Mouse (Mus musculus): Measurements from ENCODE around the gene Nyap1. TPM values are rescaled to one million over a fixed set of nuclear protein-coding genes. Genes with fewer than 3 reads are reported as not detected.
A peak's percentile ranks its signal among the peaks of the same experiment; 100 is the strongest.

Gene Nyap1
- polyA plus RNA-seq, 1 experiment, result 3.6 TPM

GRCm38 (mm10) chr5:137686127-137686790 lies 55.1 kb downstream of the Nyap1 start:
- no peaks in the 10 kb centered on the region for H3K36me3 ChIP-seq (ENCODE audit: control insufficient read depth, insufficient read depth)
- peaks cover 23% of the 10 kb centered on the region for H3K79me2 ChIP-seq (ENCODE audit: control insufficient read depth, insufficient read depth)
- no peak overlapping the region for H3ac ChIP-seq (ENCODE audit: control insufficient read depth, insufficient read length, low read depth)
- peaks cover 2% of the 10 kb centered on the region for H3K79me3 ChIP-seq (ENCODE audit: low read depth)
- no peak for TF ChIP-seq FOSL1 (IDR thresholded peaks at IDR 0.05; ENCODE audit: insufficient read depth, low read length, poor library complexity, severe bottlenecking)
- TF ChIP-seq USF1 (IDR thresholded peaks at IDR 0.05; ENCODE audit: low read depth), result no peak
- TF ChIP-seq MYOD1 (IDR thresholded peaks at IDR 0.05; ENCODE audit: control insufficient read depth, insufficient read length, low read depth), result no peak
- no peak for TF ChIP-seq MAX (IDR thresholded peaks at IDR 0.05)
- no peak for TF ChIP-seq CTCF (IDR thresholded peaks at IDR 0.05; ENCODE audit: control insufficient read depth, insufficient read depth, insufficient read length)
- no peak for TF ChIP-seq MYOG (IDR thresholded peaks at IDR 0.05; ENCODE audit: control insufficient read depth, extremely low read depth, insufficient read length)
- no peak for TF ChIP-seq CEBPB (IDR thresholded peaks at IDR 0.05; ENCODE audit: low read depth)
- H3K27me3 ChIP-seq (ENCODE audit: control insufficient read depth, insufficient read depth, insufficient read length), result no peaks in the 10 kb centered on the region
- H3K4me3 ChIP-seq (ENCODE audit: insufficient read depth, poor library complexity, severe bottlenecking), result no peak overlapping the region

DNA sequence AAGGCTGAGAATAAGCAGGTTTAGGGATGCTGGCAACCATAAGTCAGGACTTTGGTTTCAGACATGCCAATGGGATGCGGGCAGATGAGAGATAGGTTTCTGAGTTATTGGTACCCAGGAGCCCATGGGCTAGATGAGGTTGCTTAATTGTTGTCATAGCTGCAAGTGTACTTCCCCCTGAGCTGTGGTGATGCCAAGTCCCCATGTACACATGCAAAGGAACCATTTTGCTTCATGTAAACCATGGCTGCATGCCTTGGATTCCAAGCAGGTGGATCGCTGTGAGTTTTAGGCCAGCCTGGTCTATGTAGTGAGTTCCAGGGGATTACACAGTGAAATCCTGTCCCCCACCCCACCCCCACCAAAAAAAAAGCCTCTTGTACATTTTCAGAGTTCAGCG lies 55.8 kb downstream of the Nyap1 start:
- Histone ChIP-seq H3K27me3 (ENCODE audit: control insufficient read depth, insufficient read depth, insufficient read length) (no peaks in the 10 kb centered on the region), H3ac (ENCODE audit: control insufficient read depth, insufficient read length, low read depth) (no peak overlapping the region), H3K79me3 (ENCODE audit: low read depth) (peaks cover 5% of the 10 kb centered on the region), H3K79me2 (ENCODE audit: control insufficient read depth, insufficient read depth) (peaks cover 27% of the 10 kb centered on the region), H3K36me3 (ENCODE audit: control insufficient read depth, insufficient read depth) (no peaks in the 10 kb centered on the region), H3K4me3 (ENCODE audit: insufficient read depth, poor library complexity, severe bottlenecking) (no peak overlapping the region)
- TF ChIP-seq CEBPB (IDR thresholded peaks at IDR 0.05; ENCODE audit: low read depth), result no peak
- TF ChIP-seq CTCF (IDR thresholded peaks at IDR 0.05; ENCODE audit: control insufficient read depth, insufficient read depth, insufficient read length), result no peak
- no peak for TF ChIP-seq MYOD1 (IDR thresholded peaks at IDR 0.05; ENCODE audit: control insufficient read depth, insufficient read length, low read depth)
- no peak for TF ChIP-seq MAX (IDR thresholded peaks at IDR 0.05)
- TF ChIP-seq FOSL1 (IDR thresholded peaks at IDR 0.05; ENCODE audit: insufficient read depth, low read length, poor library complexity, severe bottlenecking), result no peak
- no peak for TF ChIP-seq MYOG (IDR thresholded peaks at IDR 0.05; ENCODE audit: control insufficient read depth, extremely low read depth, insufficient read length)
- TF ChIP-seq USF1 (IDR thresholded peaks at IDR 0.05; ENCODE audit: low read depth), result no peak

- Histone ChIP-seq H3K4me3 (ENCODE audit: insufficient read depth, poor library complexity, severe bottlenecking) (peak within 1 kb of the TSS; percentile 51), H3ac (ENCODE audit: control insufficient read depth, insufficient read length, low read depth) (peak within 1 kb of the TSS; percentile 63), H3K27me3 (ENCODE audit: control insufficient read depth, insufficient read depth, insufficient read length) (no peaks in the 10 kb centered on the region), H3K79me3 (ENCODE audit: low read depth) (peaks cover 5% of the 10 kb centered on the region), H3K36me3 (ENCODE audit: control insufficient read depth, insufficient read depth) (no peaks in the 10 kb centered on the region), H3K79me2 (ENCODE audit: control insufficient read depth, insufficient read depth) (peaks cover 30% of the 10 kb centered on the region)
- TF ChIP-seq MYOG (IDR thresholded peaks at IDR 0.05; ENCODE audit: control insufficient read depth, extremely low read depth, insufficient read length) (no peak), FOSL1 (IDR thresholded peaks at IDR 0.05; ENCODE audit: insufficient read depth, low read length, poor library complexity, severe bottlenecking) (no peak), MYOD1 (IDR thresholded peaks at IDR 0.05; ENCODE audit: control insufficient read depth, insufficient read length, low read depth) (no peak), USF1 (IDR thresholded peaks at IDR 0.05; ENCODE audit: low read depth) (no peak), CTCF (IDR thresholded peaks at IDR 0.05; ENCODE audit: control insufficient read depth, insufficient read depth, insufficient read length) (no peak), CEBPB (IDR thresholded peaks at IDR 0.05; ENCODE audit: low read depth) (no peak), MAX (IDR thresholded peaks at IDR 0.05) (peak; percentile 87)
Measured at GRCm38 (mm10) chr5:137684294-137685123, 56.9 kb downstream of the Nyap1 start, which contains the start of gene Agfg2. Agfg2 (minus strand) TSS chr5:137684726.

- TF ChIP-seq MAX (IDR thresholded peaks at IDR 0.05), result no peak
- no peak for TF ChIP-seq USF1 (IDR thresholded peaks at IDR 0.05; ENCODE audit: low read depth)
- no peak for TF ChIP-seq MYOG (IDR thresholded peaks at IDR 0.05; ENCODE audit: control insufficient read depth, extremely low read depth, insufficient read length)
- no peak for TF ChIP-seq CEBPB (IDR thresholded peaks at IDR 0.05; ENCODE audit: low read depth)
- no peak for TF ChIP-seq FOSL1 (IDR thresholded peaks at IDR 0.05; ENCODE audit: insufficient read depth, low read length, poor library complexity, severe bottlenecking)
- TF ChIP-seq CTCF (IDR thresholded peaks at IDR 0.05; ENCODE audit: control insufficient read depth, insufficient read depth, insufficient read length), result no peak
- no peak for TF ChIP-seq MYOD1 (IDR thresholded peaks at IDR 0.05; ENCODE audit: control insufficient read depth, insufficient read length, low read depth)
- H3ac ChIP-seq (ENCODE audit: control insufficient read depth, insufficient read length, low read depth), result peak overlapping the region; percentile 63
- no peaks in the 10 kb centered on the region for H3K27me3 ChIP-seq (ENCODE audit: control insufficient read depth, insufficient read depth, insufficient read length)
- H3K4me3 ChIP-seq (ENCODE audit: insufficient read depth, poor library complexity, severe bottlenecking), result peak overlapping the region; percentile 51
- peaks cover 6% of the 10 kb centered on the region for H3K79me3 ChIP-seq (ENCODE audit: low read depth)
- no peaks in the 10 kb centered on the region for H3K36me3 ChIP-seq (ENCODE audit: control insufficient read depth, insufficient read depth)
- H3K79me2 ChIP-seq (ENCODE audit: control insufficient read depth, insufficient read depth), result peaks cover 30% of the 10 kb centered on the region
Measured at GRCm38 (mm10) chr5:137683388-137684293, 57.8 kb downstream of the Nyap1 start.

DNA sequence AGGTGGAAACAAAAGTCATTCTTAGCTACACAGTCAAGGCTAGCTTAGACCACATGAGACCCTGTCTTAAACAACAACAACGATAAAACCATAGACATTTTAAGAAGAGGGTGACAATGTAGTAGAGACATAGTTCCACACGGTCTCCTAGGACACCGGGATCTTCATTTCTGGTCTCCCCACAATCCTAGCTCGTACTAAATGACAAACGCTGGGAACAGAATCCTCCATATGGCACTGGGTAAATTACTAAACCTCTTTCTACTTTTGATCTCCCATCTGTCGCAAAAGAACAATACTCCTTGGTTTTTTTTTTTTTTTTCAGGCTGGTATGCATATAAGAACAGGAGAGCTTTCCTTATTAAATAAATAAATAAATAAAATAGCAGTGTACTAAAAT lies 58.9 kb downstream of the Nyap1 start:
- Histone ChIP-seq H3K79me3 (ENCODE audit: low read depth) (peaks cover 6% of the 10 kb centered on the region), H3ac (ENCODE audit: control insufficient read depth, insufficient read length, low read depth) (no peak overlapping the region), H3K4me3 (ENCODE audit: insufficient read depth, poor library complexity, severe bottlenecking) (no peak overlapping the region), H3K79me2 (ENCODE audit: control insufficient read depth, insufficient read depth) (peaks cover 37% of the 10 kb centered on the region), H3K27me3 (ENCODE audit: control insufficient read depth, insufficient read depth, insufficient read length) (no peaks in the 10 kb centered on the region), H3K36me3 (ENCODE audit: control insufficient read depth, insufficient read depth) (no peaks in the 10 kb centered on the region)
- TF ChIP-seq MAX (IDR thresholded peaks at IDR 0.05), result no peak
- TF ChIP-seq FOSL1 (IDR thresholded peaks at IDR 0.05; ENCODE audit: insufficient read depth, low read length, poor library complexity, severe bottlenecking), result no peak
- TF ChIP-seq USF1 (IDR thresholded peaks at IDR 0.05; ENCODE audit: low read depth), result no peak

Other genes with a start within 250 kb of the Nyap1 start
- gene Pop7, start 239.1 kb downstream of the Nyap1 start, polyA plus RNA-seq (2012; fragmentation: generic; extraction: Trizol), result 63.5 TPM
- 6.9 TPM for gene Gigyf1, start 223.1 kb downstream of the Nyap1 start, polyA plus RNA-seq (2012; fragmentation: generic; extraction: Trizol)
- not detected for gene Epo, start 208.4 kb downstream of the Nyap1 start, polyA plus RNA-seq (2012; fragmentation: generic; extraction: Trizol)
- 672 TPM for gene Gnb2, start 208.1 kb downstream of the Nyap1 start, polyA plus RNA-seq (2012; fragmentation: generic; extraction: Trizol)
- gene Actl6b, start 188.1 kb downstream of the Nyap1 start, polyA plus RNA-seq (2012; fragmentation: generic; extraction: Trizol), result not detected
- gene Tfr2, start 171.8 kb downstream of the Nyap1 start, polyA plus RNA-seq (2012; fragmentation: generic; extraction: Trizol), result 0.14 TPM
- 28.6 TPM for gene Mospd3, start 140.5 kb downstream of the Nyap1 start, polyA plus RNA-seq (2012; fragmentation: generic; extraction: Trizol)
- 651 TPM for gene Pcolce, start 127.8 kb downstream of the Nyap1 start, polyA plus RNA-seq (2012; fragmentation: generic; extraction: Trizol)
- gene Fbxo24, start 112.6 kb downstream of the Nyap1 start, polyA plus RNA-seq (2012; fragmentation: generic; extraction: Trizol), result 0.29 TPM
- gene Lrch4, start 112.5 kb downstream of the Nyap1 start, polyA plus RNA-seq (2012; fragmentation: generic; extraction: Trizol), result 27.5 TPM
- 5.0 TPM for gene Gm20605, start 112.4 kb downstream of the Nyap1 start, polyA plus RNA-seq (2012; fragmentation: generic; extraction: Trizol)
- 4.4 TPM for gene Sap25, start 100.3 kb downstream of the Nyap1 start, polyA plus RNA-seq (2012; fragmentation: generic; extraction: Trizol)
- 0.05 TPM for gene Irs3, start 95.9 kb downstream of the Nyap1 start, polyA plus RNA-seq (2012; fragmentation: generic; extraction: Trizol)
- 15.6 TPM for gene Agfg2, start 56.9 kb downstream of the Nyap1 start, polyA plus RNA-seq (2012; fragmentation: generic; extraction: Trizol)
- gene Tsc22d4, start 4.1 kb upstream of the Nyap1 start, polyA plus RNA-seq (2012; fragmentation: generic; extraction: Trizol), result 32.4 TPM
- 42.7 TPM for gene Ppp1r35, start 37.2 kb upstream of the Nyap1 start, polyA plus RNA-seq (2012; fragmentation: generic; extraction: Trizol)
- 44.6 TPM for gene Mepce, start 46.0 kb upstream of the Nyap1 start, polyA plus RNA-seq (2012; fragmentation: generic; extraction: Trizol)
- gene Zcwpw1, start 46.2 kb upstream of the Nyap1 start, polyA plus RNA-seq (2012; fragmentation: generic; extraction: Trizol), result 0.73 TPM
- 0.06 TPM for gene Pilra, start 94.7 kb upstream of the Nyap1 start, polyA plus RNA-seq (2012; fragmentation: generic; extraction: Trizol)
- not detected for gene Pilrb1, start 116.5 kb upstream of the Nyap1 start, polyA plus RNA-seq (2012; fragmentation: generic; extraction: Trizol)
- gene Pilrb2, start 130.2 kb upstream of the Nyap1 start, polyA plus RNA-seq (2012; fragmentation: generic; extraction: Trizol), result not detected
- gene Cyp3a13, start 180.0 kb upstream of the Nyap1 start, polyA plus RNA-seq (2012; fragmentation: generic; extraction: Trizol), result not detected
- gene Gjc3, start 221.5 kb upstream of the Nyap1 start, polyA plus RNA-seq (2012; fragmentation: generic; extraction: Trizol), result not detected
- not detected for gene Azgp1, start 239.9 kb upstream of the Nyap1 start, polyA plus RNA-seq (2012; fragmentation: generic; extraction: Trizol)